Mouse (Mus musculus): ENCODE results near the gene Rad23b. TPM values are rescaled to one million over a fixed set of nuclear protein-coding genes. Genes with fewer than 3 reads are reported as not detected.

The Rad23b gene
- polyA plus RNA-seq, 1 experiment, result 78.9 TPM

DNA sequence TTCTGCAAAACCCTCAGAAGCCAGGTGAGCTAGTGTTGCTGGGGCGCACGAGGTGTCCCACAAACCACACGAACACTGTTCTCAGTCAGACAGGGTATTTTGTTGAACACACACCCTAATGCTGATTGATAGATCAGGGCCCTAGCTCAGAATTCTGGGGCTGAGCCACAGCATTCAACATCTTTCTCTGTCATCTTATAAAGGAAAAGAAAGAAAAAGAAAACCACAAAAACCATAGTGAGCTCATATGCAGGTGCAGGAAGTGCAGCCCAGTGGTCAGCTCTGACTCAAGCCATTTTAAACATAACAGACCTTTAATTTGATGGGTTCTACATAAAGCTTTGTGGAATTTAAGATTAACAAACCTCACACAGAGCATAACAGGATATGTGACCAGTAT, 6.6 kb upstream of the Rad23b start:
- Histone ChIP-seq H3K4me1 (ENCODE audit: control insufficient read depth, insufficient read depth, insufficient read length, low read length) (no peaks in the 10 kb centered on the region), H3K4me3 (ENCODE audit: insufficient read depth, low read depth, low read length) (no peak overlapping the region), H3K27ac (replicated peaks; ENCODE audit: low read depth, low read length) (no peak overlapping the region)

GRCm38 (mm10) chr4:55348759-55349451, 938 bp upstream of the Rad23b start:
- Histone ChIP-seq H3K4me3 (ENCODE audit: insufficient read depth, low read depth, low read length) (peak overlapping the region; percentile 78), H3K27ac (replicated peaks; ENCODE audit: low read depth, low read length) (peak overlapping the region; percentile 78), H3K4me1 (ENCODE audit: control insufficient read depth, insufficient read depth, insufficient read length, low read length) (0 out of 2 replicates have a peak, but pooled peaks cover 4% of the 10 kb centered on the region)

GRCm38 (mm10) chr4:55350219-55350931, 532 bp downstream of the Rad23b start:
- Histone ChIP-seq H3K4me3 (ENCODE audit: insufficient read depth, low read depth, low read length) (peak overlapping the region; percentile 80), H3K27ac (replicated peaks; ENCODE audit: low read depth, low read length) (peak overlapping the region; percentile 74), H3K4me1 (ENCODE audit: control insufficient read depth, insufficient read depth, insufficient read length, low read length) (0 out of 2 replicates have a peak, but pooled peaks cover 4% of the 10 kb centered on the region)

GRCm38 (mm10) chr4:55351037-55351436, 1.2 kb downstream of the Rad23b start:
- H3K4me1 ChIP-seq (ENCODE audit: control insufficient read depth, insufficient read depth, insufficient read length, low read length), result 0 out of 2 replicates have a peak, but pooled peaks cover 4% of the 10 kb centered on the region
- H3K27ac ChIP-seq (replicated peaks; ENCODE audit: low read depth, low read length), result no peak overlapping the region

DNA sequence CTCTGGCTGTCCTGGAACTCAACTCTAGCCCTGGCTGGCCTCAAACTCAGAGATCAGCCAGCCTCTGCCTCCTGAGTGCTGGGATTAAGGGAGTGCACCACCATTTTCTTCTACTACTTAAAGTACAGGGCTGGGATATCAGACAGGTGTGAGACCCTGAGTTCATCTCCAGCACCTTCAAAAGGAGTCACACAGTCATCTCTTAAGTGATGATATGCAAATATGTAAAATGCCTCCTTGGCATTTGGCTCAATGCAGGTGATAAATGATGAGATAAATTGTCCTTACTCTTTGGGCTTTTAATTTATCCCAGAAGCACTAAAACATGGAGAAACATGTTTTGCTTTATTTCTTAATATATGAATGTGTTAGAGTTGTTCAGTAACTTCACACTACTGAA, 2.0 kb downstream of the Rad23b start:
- Histone ChIP-seq H3K27ac (replicated peaks; ENCODE audit: low read depth, low read length) (no peak overlapping the region), H3K4me3 (ENCODE audit: insufficient read depth, low read depth, low read length) (no peak overlapping the region), H3K4me1 (ENCODE audit: control insufficient read depth, insufficient read depth, insufficient read length, low read length) (0 out of 2 replicates have a peak, but pooled peaks cover 10% of the 10 kb centered on the region)

More at GRCm38 (mm10) chr4:55351037-55351436, 1.2 kb downstream of the Rad23b start:
- H3K4me3 ChIP-seq (ENCODE audit: insufficient read depth, low read depth, low read length), result peak overlapping the region; percentile 80

- H3K4me3 ChIP-seq (ENCODE audit: insufficient read depth, low read depth, low read length), result no peak overlapping the region
- no peak overlapping the region for H3K27ac ChIP-seq (replicated peaks; ENCODE audit: low read depth, low read length)
- H3K4me1 ChIP-seq (ENCODE audit: control insufficient read depth, insufficient read depth, insufficient read length, low read length), result peaks cover 10% of the 10 kb centered on the region; the same call in 1 of the 2 replicates
Observed at GRCm38 (mm10) chr4:55354038-55354437, 4.2 kb downstream of the Rad23b start.

- Histone ChIP-seq H3K27ac (replicated peaks; ENCODE audit: low read depth, low read length) (no peak overlapping the region), H3K4me3 (ENCODE audit: insufficient read depth, low read depth, low read length) (no peak overlapping the region)
Observed at GRCm38 (mm10) chr4:55355845-55356244, 6.0 kb downstream of the Rad23b start.

GRCm38 (mm10) chr4:55356726-55357125, 6.9 kb downstream of the Rad23b start:
- Histone ChIP-seq H3K4me1 (ENCODE audit: control insufficient read depth, insufficient read depth, insufficient read length, low read length) (peaks cover 10% of the 10 kb centered on the region; the same call in 1 of the 2 replicates), H3K27ac (replicated peaks; ENCODE audit: low read depth, low read length) (no peak overlapping the region), H3K4me3 (ENCODE audit: insufficient read depth, low read depth, low read length) (no peak overlapping the region)

More at GRCm38 (mm10) chr4:55355845-55356244, 6.0 kb downstream of the Rad23b start:
- peaks cover 10% of the 10 kb centered on the region; the same call in 1 of the 2 replicates for H3K4me1 ChIP-seq (ENCODE audit: control insufficient read depth, insufficient read depth, insufficient read length, low read length)

DNA sequence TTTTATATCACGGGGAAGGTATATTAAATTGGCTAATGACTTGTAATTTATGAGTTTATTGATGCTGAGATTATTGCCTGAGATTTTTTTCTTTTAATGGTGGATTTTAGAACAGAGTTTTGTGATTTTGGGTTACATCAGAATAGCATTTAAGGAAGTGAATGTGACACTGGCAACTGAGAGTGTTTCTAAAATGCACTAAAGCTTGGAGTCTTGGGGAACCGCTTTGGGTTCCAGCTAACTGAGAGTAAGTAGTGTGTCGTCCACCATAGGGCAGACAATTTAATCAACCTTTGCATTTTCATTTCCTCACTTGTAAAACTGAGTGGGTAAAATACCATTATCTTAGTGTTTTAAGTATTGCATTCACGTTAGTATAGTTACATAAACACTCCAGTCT, 14.0 kb downstream of the Rad23b start:
- H3K4me3 ChIP-seq (ENCODE audit: insufficient read depth, low read depth, low read length), result no peak overlapping the region
- 0 out of 2 replicates have a peak, but pooled peaks cover 3% of the 10 kb centered on the region for H3K4me1 ChIP-seq (ENCODE audit: control insufficient read depth, insufficient read depth, insufficient read length, low read length)

DNA sequence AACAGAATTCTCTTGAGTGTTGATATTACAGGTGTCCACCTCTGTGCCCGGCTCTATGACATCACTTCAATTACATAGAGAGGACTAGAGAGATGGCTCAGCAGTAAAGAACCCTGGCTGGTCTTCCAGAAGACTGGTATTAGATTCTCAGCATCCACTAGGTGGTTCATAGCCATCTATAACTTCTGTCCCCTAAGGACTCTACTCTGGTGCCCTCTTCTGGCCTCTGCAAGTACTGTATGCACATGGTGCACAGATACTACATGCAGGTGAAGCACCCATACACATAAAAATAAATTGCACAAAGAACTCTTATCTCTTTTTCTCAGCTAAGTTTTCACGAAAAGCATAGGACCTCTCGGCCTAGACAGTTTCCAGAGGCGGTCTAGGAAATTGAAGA, 14.5 kb downstream of the Rad23b start:
- 0 out of 2 replicates have a peak, but pooled peaks cover 3% of the 10 kb centered on the region for H3K4me1 ChIP-seq (ENCODE audit: control insufficient read depth, insufficient read depth, insufficient read length, low read length)
- H3K4me3 ChIP-seq (ENCODE audit: insufficient read depth, low read depth, low read length), result no peak overlapping the region

More for the DNA sequence above, 14.0 kb downstream of the Rad23b start:
- H3K27ac ChIP-seq (replicated peaks; ENCODE audit: low read depth, low read length), result no peak overlapping the region

DNA sequence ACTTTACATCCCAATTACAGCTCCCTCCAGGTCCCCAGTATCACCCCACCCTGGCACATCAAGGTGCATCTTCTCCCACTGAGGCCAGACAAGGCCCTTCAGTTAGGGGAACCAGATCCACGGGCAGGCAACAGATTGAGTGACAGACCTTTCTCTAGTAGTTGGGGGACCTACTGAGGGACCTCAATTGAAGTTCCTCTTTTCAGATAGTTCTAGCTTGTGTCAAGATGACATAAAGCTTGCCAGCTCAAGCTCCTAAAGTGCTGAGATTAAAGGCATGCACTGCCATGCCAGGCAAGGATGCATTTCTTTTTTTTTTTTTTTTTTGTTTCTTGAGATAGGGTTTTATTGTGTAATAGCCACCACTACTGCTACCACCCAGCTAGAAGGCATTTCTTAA, 16.2 kb downstream of the Rad23b start:
- Histone ChIP-seq H3K27ac (replicated peaks; ENCODE audit: low read depth, low read length) (no peak overlapping the region), H3K4me3 (ENCODE audit: insufficient read depth, low read depth, low read length) (no peak overlapping the region), H3K4me1 (ENCODE audit: control insufficient read depth, insufficient read depth, insufficient read length, low read length) (0 out of 2 replicates have a peak, but pooled peaks cover 3% of the 10 kb centered on the region)

More for the DNA sequence above, 14.5 kb downstream of the Rad23b start:
- H3K27ac ChIP-seq (replicated peaks; ENCODE audit: low read depth, low read length), result no peak overlapping the region

DNA sequence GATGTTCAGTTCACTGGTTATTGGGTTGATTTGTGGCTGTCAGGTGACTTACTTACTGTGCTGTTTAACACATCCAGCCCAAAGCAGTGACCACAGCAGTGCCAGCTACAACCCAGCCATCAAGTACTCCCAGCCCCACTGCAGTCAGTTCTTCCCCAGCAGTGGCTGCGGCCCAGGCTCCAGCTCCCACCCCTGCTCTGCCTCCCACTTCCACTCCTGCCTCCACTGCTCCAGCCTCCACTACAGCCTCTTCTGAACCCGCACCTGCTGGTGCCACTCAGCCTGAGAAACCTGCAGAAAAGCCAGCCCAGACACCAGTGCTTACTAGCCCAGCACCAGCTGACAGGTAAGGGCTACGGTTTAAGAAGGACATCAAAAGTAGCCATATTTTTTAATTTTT, 20.3 kb downstream of the Rad23b start:
- Histone ChIP-seq H3K27ac (replicated peaks; ENCODE audit: low read depth, low read length) (no peak overlapping the region), H3K4me1 (ENCODE audit: control insufficient read depth, insufficient read depth, insufficient read length, low read length) (0 out of 2 replicates have a peak, but pooled peaks cover 3% of the 10 kb centered on the region), H3K4me3 (ENCODE audit: insufficient read depth, low read depth, low read length) (no peak overlapping the region)

- Histone ChIP-seq H3K27ac (replicated peaks; ENCODE audit: low read depth, low read length) (no peak overlapping the region), H3K4me3 (ENCODE audit: insufficient read depth, low read depth, low read length) (no peak overlapping the region), H3K4me1 (ENCODE audit: control insufficient read depth, insufficient read depth, insufficient read length, low read length) (no peaks in the 10 kb centered on the region)
Observed at GRCm38 (mm10) chr4:55371355-55371754, 21.5 kb downstream of the Rad23b start.

DNA sequence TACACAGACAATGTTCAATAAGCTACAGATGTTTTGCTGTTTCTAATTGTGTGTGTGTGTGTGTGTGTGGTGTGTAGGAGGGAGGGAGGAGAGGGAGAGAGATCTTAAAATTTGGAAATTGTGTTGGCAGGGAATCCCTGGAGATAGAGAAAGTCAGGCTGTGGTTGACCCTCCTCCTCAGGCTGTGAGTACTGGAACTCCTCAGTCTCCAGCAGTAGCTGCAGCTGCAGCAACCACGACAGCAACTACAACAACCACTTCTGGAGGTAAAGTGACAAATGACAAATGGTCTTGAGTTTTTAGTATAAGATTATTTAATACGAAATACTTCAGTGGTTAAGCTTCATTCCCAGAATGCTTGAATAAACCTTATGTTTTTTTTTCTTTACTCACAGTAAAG, 32.5 kb downstream of the Rad23b start:
- Histone ChIP-seq H3K4me3 (ENCODE audit: insufficient read depth, low read depth, low read length) (no peak overlapping the region), H3K27ac (replicated peaks; ENCODE audit: low read depth, low read length) (no peak overlapping the region), H3K4me1 (ENCODE audit: control insufficient read depth, insufficient read depth, insufficient read length, low read length) (peaks cover 4% of the 10 kb centered on the region; the same call in 1 of the 2 replicates)

DNA sequence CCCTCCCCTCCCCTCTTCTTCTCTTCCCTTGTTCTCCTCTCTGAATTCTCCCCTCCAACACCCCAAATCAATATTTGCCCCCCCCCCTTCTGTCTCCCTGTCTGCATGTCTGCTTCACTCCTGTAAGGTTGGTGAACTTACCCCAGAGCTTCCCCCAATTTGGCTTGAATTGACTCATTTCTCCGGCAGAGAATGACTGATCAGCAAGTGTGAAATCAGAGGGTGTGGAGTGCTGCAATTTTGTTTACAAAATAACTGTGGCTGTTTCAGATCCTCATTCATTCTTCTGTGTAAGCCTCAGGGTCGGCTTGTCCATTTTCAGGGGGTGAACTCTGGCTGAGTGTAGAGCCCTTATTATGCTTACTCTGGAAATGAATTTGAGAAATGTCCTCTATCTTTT, 36.9 kb downstream of the Rad23b start:
- Histone ChIP-seq H3K4me1 (ENCODE audit: control insufficient read depth, insufficient read depth, insufficient read length, low read length) (peaks cover 4% of the 10 kb centered on the region; the same call in 1 of the 2 replicates), H3K4me3 (ENCODE audit: insufficient read depth, low read depth, low read length) (no peak overlapping the region), H3K27ac (replicated peaks; ENCODE audit: low read depth, low read length) (peak overlapping the region; percentile 60)
